Mouse (Mus musculus) CH12.LX (cell line): ENCODE data around the gene Nup88. TPM values are rescaled to one million over a fixed set of nuclear protein-coding genes. Genes with fewer than 3 reads are reported as not detected.

ENCODE experiments used
- DNase-seq: peaks from one replicate; pipeline ENCODE4 v3.0.0-alpha.2; 2013; ENCODE audit errors: extremely low read depth
- H3K27ac ChIP-seq: 2 replicates; pipeline ENCODE4 v1.5.1; 2012; ENCODE audit warnings: low read depth, mild to moderate bottlenecking, control low read depth, moderate library complexity; ENCODE audit not compliant: insufficient read depth
- H3K27me3 ChIP-seq: replicated peaks from 2 replicates; pipeline ENCODE3; 2012; ENCODE audit warnings: inconsistent platforms
- H3K36me3 ChIP-seq, 2 experiments: replicated peaks in 1 of 2; 2 replicates each; pipeline versions ENCODE3 to v1.6.1; 2012; ENCODE audit warnings: inconsistent platforms in 1 of 2, low read length in 1 of 2, mild to moderate bottlenecking in 1 of 2, mixed read lengths in 1 of 2, moderate library complexity in 1 of 2; ENCODE audit not compliant: control insufficient read depth in 1 of 2, insufficient read depth in 1 of 2
- H3K4me1 ChIP-seq, 2 experiments: 2 replicates each; pipeline ENCODE4 v1.6.1; 2012; ENCODE audit warnings: inconsistent platforms in 1 of 2, moderate library complexity in 1 of 2; ENCODE audit not compliant: insufficient read depth in 2 of 2, control insufficient read depth in 1 of 2
- H3K4me2 ChIP-seq: 2 replicates; pipeline ENCODE4 v1.6.1; 2012; ENCODE audit warnings: low read depth, mild to moderate bottlenecking, control low read depth; ENCODE audit not compliant: poor library complexity, insufficient read depth, severe bottlenecking
- H3K4me3 ChIP-seq, 3 experiments: fragments of 150-350 bp in 1 of 3; sonication (generic) in 1 of 3; replicated peaks in 1 of 3; 2 replicates each; pipeline versions ENCODE3 to v1.5.1; 2011 to 2012; ENCODE audit warnings: low read depth in 2 of 3, low read length in 2 of 3, mild to moderate bottlenecking in 2 of 3, moderate library complexity in 2 of 3, control low read depth in 1 of 3, improper control_type of control experiment in 1 of 3, inconsistent platforms in 1 of 3, mixed read lengths in 1 of 3; ENCODE audit not compliant: poor library complexity in 1 of 3
- H3K79me2 ChIP-seq: replicated peaks from 2 replicates; pipeline ENCODE4 v1.6.1; 2012; ENCODE audit warnings: mild to moderate bottlenecking, moderate library complexity; ENCODE audit not compliant: control insufficient read depth, poor library complexity, insufficient read depth, severe bottlenecking; ENCODE audit errors: extremely low read depth
- H3K9ac ChIP-seq: 2 replicates; pipeline ENCODE4 v1.6.1; 2012; ENCODE audit warnings: low read depth, mild to moderate bottlenecking, control low read depth, moderate library complexity; ENCODE audit not compliant: insufficient read depth
- H3K9me3 ChIP-seq: replicated peaks from 2 replicates; pipeline ENCODE3; 2012; ENCODE audit warnings: low read length, inconsistent platforms, mixed read lengths
- CHD1 ChIP-seq: IDR thresholded peaks from 2 replicates; pipeline ENCODE4 v1.6.1; 2012; ENCODE audit warnings: low read depth, low read length, improper control_type of control experiment, inconsistent platforms
- CHD2 ChIP-seq: IDR thresholded peaks from 2 replicates; pipeline ENCODE4 v1.6.1; 2011; ENCODE audit warnings: low read length, improper control_type of control experiment
- CTCF ChIP-seq, 2 experiments: IDR thresholded peaks in 1 of 2; conservative IDR thresholded peaks in 1 of 2; 2 replicates each; pipeline ENCODE4 v1.5.1; 2011 to 2012; ENCODE audit warnings: low read depth in 2 of 2, low read length in 2 of 2, improper control_type of control experiment in 1 of 2, inconsistent platforms in 1 of 2, mild to moderate bottlenecking in 1 of 2, moderate library complexity in 1 of 2
- E2F4 ChIP-seq: IDR thresholded peaks from 2 replicates; pipeline ENCODE4 v1.6.1; 2011; ENCODE audit warnings: low read depth, low read length, improper control_type of control experiment; ENCODE audit not compliant: insufficient replicate concordance
- EP300 ChIP-seq: IDR thresholded peaks from 2 replicates; pipeline ENCODE4 v1.6.1; 2011; ENCODE audit warnings: low read length, improper control_type of control experiment
- MAFK ChIP-seq: IDR thresholded peaks from 2 replicates; pipeline ENCODE4 v1.6.1; 2011; ENCODE audit warnings: low read length, improper control_type of control experiment; ENCODE audit not compliant: insufficient replicate concordance
- MAX ChIP-seq: IDR thresholded peaks from 2 replicates; pipeline ENCODE4 v1.6.1; 2011; ENCODE audit warnings: low read length, improper control_type of control experiment
- MXI1 ChIP-seq: IDR thresholded peaks from 2 replicates; pipeline ENCODE4 v1.6.1; 2011; ENCODE audit warnings: mild to moderate bottlenecking, low read depth, low read length, improper control_type of control experiment
- PAX5 ChIP-seq: IDR thresholded peaks from 2 replicates; pipeline ENCODE4 v1.6.1; 2012; ENCODE audit warnings: low read length, inconsistent platforms, mixed read lengths
- RAD21 ChIP-seq: IDR thresholded peaks from 2 replicates; pipeline ENCODE4 v1.6.1; 2011; ENCODE audit warnings: low read depth, mild to moderate bottlenecking, low read length, improper control_type of control experiment, moderate library complexity
- SMC3 ChIP-seq: IDR thresholded peaks from 2 replicates; pipeline ENCODE4 v1.6.1; 2011; ENCODE audit warnings: low read depth, low read length, improper control_type of control experiment
- TBP ChIP-seq: conservative IDR thresholded peaks from 2 replicates; pipeline ENCODE4 v1.6.1; 2011; ENCODE audit warnings: low read depth, low read length, improper control_type of control experiment
- USF1 ChIP-seq: IDR thresholded peaks from 2 replicates; pipeline ENCODE4 v1.6.1; 2014; ENCODE audit warnings: low read depth, mild to moderate bottlenecking, inconsistent platforms, low read length, improper control_type of control experiment
- ZNF384 ChIP-seq: IDR thresholded peaks from 2 replicates; pipeline ENCODE4 v1.6.1; 2012; ENCODE audit warnings: low read depth, low read length, improper control_type of control experiment, inconsistent platforms
- dilution Hi-C: fragments of 300-500 bp; cut with MboI; formaldehyde crosslinking; loops from 2 replicates; pipeline ENCODE4 v1.14.3; 2020; ENCODE audit warnings: low sequenced_read_pairs; ENCODE audit not compliant: extremely low pct_unique_long_range_greater_than_20kb, extremely low pct_ligation_motif_present
- in situ Hi-C: fragments of 300-500 bp; cut with MboI; formaldehyde crosslinking; loops from 3 replicates; pipeline ENCODE4 v1.14.3; 2019; ENCODE audit warnings: low sequenced_read_pairs, low pct_ligation_motif_present, low pct_unique_long_range_greater_than_20kb, mixed read lengths
- polyA plus RNA-seq: library from polyadenylated mRNA; unstranded; fragments of >175 nt; gene quantifications from 2 replicates; pipeline ENCODE4 v1.2.1, GENCODE M21; 2012; ENCODE audit warnings: low read depth; ENCODE audit not compliant: insufficient read length
- total RNA-seq, 2 experiments: library from RNA; depleted of rRNA; stranded (reverse); fragments of 300-350 nt in 1 of 2; fragments of >200 nt in 1 of 2; gene quantifications; 2 replicates each; pipeline ENCODE4 v1.2.3; 2012 to 2014

Gene Nup88
- total and polyA plus RNA-seq, 3 experiments, result 125 to 208 (median 193) TPM

GRCm38 (mm10) chr11:70944935-70945817 lies 24.6 kb downstream of the Nup88 start:
- dilution Hi-C loops, result no loop called here
- Histone ChIP-seq H3K36me3 (peaks cover 80 to 95% of the 10 kb centered on the region in 2 experiments), H3K4me1 (peaks cover 0 to 6% of the 10 kb centered on the region in 2 experiments; a peak in 1 of 4 replicates), H3K27ac (no peak overlapping the region), H3K79me2 (0 out of 2 replicates have a peak, but pooled peaks cover 4% of the 10 kb centered on the region), H3K9ac (no peak overlapping the region), H3K4me2 (no peak overlapping the region), H3K27me3 (no peaks in the 10 kb centered on the region), H3K4me3 (no peak overlapping the region), H3K9me3 (no peaks in the 10 kb centered on the region)
- in situ Hi-C loops, result no loop called here
- no peak for DNase-seq
- TF ChIP-seq USF1, result no peak
- no peak for TF ChIP-seq RAD21
- TF ChIP-seq MAX, result no peak
- TF ChIP-seq CHD2, result no peak
- TF ChIP-seq CHD1, result no peak
- TF ChIP-seq ZNF384, result no peak
- TF ChIP-seq SMC3, result no peak
- TF ChIP-seq MXI1, result no peak
- TF ChIP-seq EP300, result no peak
- TF ChIP-seq TBP, result no peak
- TF ChIP-seq E2F4, result no peak

GRCm38 (mm10) chr11:70943651-70944050 lies 26.1 kb downstream of the Nup88 start:
- peaks cover 0 to 6% of the 10 kb centered on the region in 2 experiments; a peak in 1 of 4 replicates for H3K4me1 ChIP-seq
- peaks cover 71 to 95% of the 10 kb centered on the region in 2 experiments for H3K36me3 ChIP-seq
- in situ Hi-C loops, result no loop called here
- no peak overlapping the region for H3K4me2 ChIP-seq
- no peak overlapping the region for H3K4me3 ChIP-seq
- dilution Hi-C loops, result no loop called here
- H3K79me2 ChIP-seq, result 0 out of 2 replicates have a peak, but pooled peaks cover 4% of the 10 kb centered on the region
- TF ChIP-seq MAFK (peak; percentile 67), PAX5 (no peak)
- no peak overlapping the region for H3K9ac ChIP-seq
- H3K27me3 ChIP-seq, result no peaks in the 10 kb centered on the region
- no peak for DNase-seq
- H3K9me3 ChIP-seq, result no peaks in the 10 kb centered on the region
- H3K27ac ChIP-seq, result no peak overlapping the region

GRCm38 (mm10) chr11:70942596-70942995 lies 27.2 kb downstream of the Nup88 start:
- peaks cover 0 to 6% of the 10 kb centered on the region in 2 experiments; a peak in 1 of 4 replicates for H3K4me1 ChIP-seq
- no peak overlapping the region for H3K4me3 ChIP-seq
- TF ChIP-seq CTCF (conservative IDR thresholded peaks at IDR 0.05 in 1 of 2, IDR thresholded peaks at IDR 0.05 in 1 of 2; ENCODE audit: low read depth in 2 of 2, low read length in 2 of 2) (peak in 1 of 2 experiments; percentile 8; a peak in 1 of 4 replicates), CHD2 (no peak)
- H3K9me3 ChIP-seq, result no peaks in the 10 kb centered on the region
- no peak overlapping the region for H3K4me2 ChIP-seq
- H3K27ac ChIP-seq, result no peak overlapping the region
- dilution Hi-C loops (no loop called here), in situ Hi-C loops (no loop called here)
- no peaks in the 10 kb centered on the region for H3K27me3 ChIP-seq
- H3K36me3 ChIP-seq, result peaks cover 67 to 94% of the 10 kb centered on the region in 2 experiments
- H3K9ac ChIP-seq, result no peak overlapping the region
- no peak for DNase-seq
- H3K79me2 ChIP-seq, result 0 out of 2 replicates have a peak, but pooled peaks cover 4% of the 10 kb centered on the region
